Mouse (Mus musculus) stomach, postnatal 0 days (tissue): ENCODE results near the gene Sorcs3. TPM values are rescaled to one million over a fixed set of nuclear protein-coding genes. Genes with fewer than 3 reads are reported as not detected.

Experiments used
- ATAC-seq: fragments of 200-750 bp; cut with Nextera tagmentation; 2 replicates; pipeline ENCODE4 v1.8.0; 2017; ENCODE audit not compliant: low FRiP score, low TSS enrichment
- DNase-seq: peaks from one replicate; pipeline ENCODE4 v3.0.0-alpha.2; 2016; ENCODE audit warnings: low spot score
- H3K27ac ChIP-seq: fragments of 300-500 bp; sonication (generic); replicated peaks from 2 replicates; pipeline ENCODE4 v1.5.1; 2014; ENCODE audit warnings: mild to moderate bottlenecking, control low read depth
- H3K27me3 ChIP-seq: fragments of 300-500 bp; sonication (generic); 2 replicates; pipeline ENCODE4 v1.6.1; 2014; ENCODE audit warnings: low read length; ENCODE audit not compliant: control insufficient read depth, insufficient read depth
- H3K36me3 ChIP-seq: fragments of 300-500 bp; sonication (generic); 2 replicates; pipeline ENCODE4 v1.6.1; 2014; ENCODE audit warnings: low read length, mixed read lengths; ENCODE audit not compliant: control insufficient read depth, insufficient read depth
- H3K4me1 ChIP-seq: fragments of 300-500 bp; sonication (generic); replicated peaks from 2 replicates; pipeline ENCODE4 v1.6.1; 2014; ENCODE audit warnings: antibody characterized with exemption; ENCODE audit not compliant: control insufficient read depth, insufficient read depth
- H3K4me2 ChIP-seq: fragments of 300-500 bp; sonication (generic); replicated peaks from 2 replicates; pipeline ENCODE4 v1.6.1; 2014; ENCODE audit warnings: low read depth, mild to moderate bottlenecking, control low read depth, moderate library complexity
- H3K4me3 ChIP-seq: fragments of 300-500 bp; sonication (generic); 2 replicates; pipeline ENCODE4 v1.5.1; 2014; ENCODE audit warnings: low read depth, low read length, control low read depth
- H3K9ac ChIP-seq: fragments of 300-500 bp; sonication (generic); 2 replicates; pipeline ENCODE4 v1.6.1; 2014; ENCODE audit warnings: mild to moderate bottlenecking, low read length, control low read depth, mixed read lengths
- H3K9me3 ChIP-seq: fragments of 300-500 bp; sonication (generic); 2 replicates; pipeline ENCODE4 v1.6.1; 2016; ENCODE audit warnings: low read length; ENCODE audit not compliant: control insufficient read depth
- CTCF ChIP-seq: IDR thresholded peaks from 2 replicates; pipeline ENCODE4 v1.5.1; 2016; ENCODE audit warnings: antibody characterized with exemption, low read depth, mild to moderate bottlenecking, moderate library complexity
- EP300 ChIP-seq: optimal IDR thresholded peaks from 2 replicates; pipeline ENCODE3; 2016; ENCODE audit warnings: antibody characterized with exemption
- WGBS: fragments of 180-500 bp; shearing (Covaris S2); extraction: QIAGEN DNeasy Blood & Tissue Kit; methylation state at CpG from one replicate; pipeline ENCODE4 v1.1.7; 2014; 5-methylcytosine and 5-hydroxymethylcytosine counted together
- polyA plus RNA-seq: library from polyadenylated mRNA; unstranded; fragments of >200 nt; fragmentation: Nextera tagmentation; extraction: Ambion mirVana; gene quantifications from 2 replicates; pipeline ENCODE4 v1.2.1, GENCODE M21; 2015

Gene Sorcs3
- polyA plus RNA-seq, 1 experiment from 2014 or later: 0.28 TPM

- no peak overlapping the region for H3K27ac ChIP-seq
- H3K9me3 ChIP-seq: no peaks in the 10 kb centered on the region
- H3K36me3 ChIP-seq: no peaks in the 10 kb centered on the region
- no peak for TF ChIP-seq EP300
- TF ChIP-seq CTCF: no peak
- no peaks in the 10 kb centered on the region for H3K27me3 ChIP-seq
- H3K4me2 ChIP-seq: no peak overlapping the region
- H3K9ac ChIP-seq: no peak overlapping the region
- H3K4me3 ChIP-seq: no peak overlapping the region
- ATAC-seq (no peak), DNase-seq (no peak)
- H3K4me1 ChIP-seq: no peaks in the 10 kb centered on the region
- 89% methylated on average over 1 of the region's 1 CpGs for WGBS
These were observed 232.6 kb downstream of the Sorcs3 start for GRCm38 (mm10) chr19:48438450-48438849.

DNA sequence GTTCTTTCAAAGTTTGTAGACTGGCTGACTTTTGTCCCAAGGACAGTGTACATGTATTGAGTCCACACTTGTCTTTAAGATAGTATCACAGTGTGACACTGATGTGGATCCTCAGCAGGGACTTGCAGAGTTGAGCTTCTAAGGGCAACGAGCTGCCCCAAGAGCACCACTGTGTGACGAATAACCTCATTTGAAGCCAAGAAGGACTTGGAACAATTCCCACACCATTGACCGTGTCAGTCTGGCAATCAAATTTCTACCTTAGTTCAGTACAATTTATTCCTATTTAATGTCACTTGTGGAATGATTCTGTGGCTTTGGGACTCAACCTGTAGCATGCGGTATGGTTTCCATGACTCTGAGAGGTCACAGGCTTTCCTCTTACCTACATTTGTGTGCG, 255.3 kb downstream of the Sorcs3 start:
- 90% methylated on average over 5 of the region's 5 CpGs for WGBS
- no peaks in the 10 kb centered on the region for H3K4me1 ChIP-seq
- no peaks in the 10 kb centered on the region for H3K36me3 ChIP-seq
- H3K9ac ChIP-seq: no peak overlapping the region
- no peak overlapping the region for H3K4me2 ChIP-seq
- no peak overlapping the region for H3K4me3 ChIP-seq
- H3K27me3 ChIP-seq: no peaks in the 10 kb centered on the region
- DNase-seq (no peak), ATAC-seq (no peak)
- H3K27ac ChIP-seq: no peak overlapping the region
- TF ChIP-seq EP300 (no peak), CTCF (no peak)
- no peaks in the 10 kb centered on the region for H3K9me3 ChIP-seq

GRCm38 (mm10) chr19:48462426-48462825, 256.6 kb downstream of the Sorcs3 start:
- TF ChIP-seq CTCF (no peak), EP300 (no peak)
- no peak overlapping the region for H3K4me3 ChIP-seq
- ATAC-seq (no peak), DNase-seq (no peak)
- no peaks in the 10 kb centered on the region for H3K27me3 ChIP-seq
- H3K9me3 ChIP-seq: no peaks in the 10 kb centered on the region
- H3K27ac ChIP-seq: no peak overlapping the region
- no peak overlapping the region for H3K4me2 ChIP-seq
- H3K4me1 ChIP-seq: no peaks in the 10 kb centered on the region
- H3K9ac ChIP-seq: no peak overlapping the region
- no peaks in the 10 kb centered on the region for H3K36me3 ChIP-seq
- WGBS: 69% methylated on average over 3 of the region's 3 CpGs

GRCm38 (mm10) chr19:48463494-48463893, 257.7 kb downstream of the Sorcs3 start:
- ATAC-seq: no peak
- H3K9ac ChIP-seq: no peak overlapping the region
- 63% methylated on average over 3 of the region's 3 CpGs for WGBS
- no peaks in the 10 kb centered on the region for H3K36me3 ChIP-seq
- no peak for DNase-seq
- no peak overlapping the region for H3K4me3 ChIP-seq
- no peak overlapping the region for H3K4me2 ChIP-seq
- no peak for TF ChIP-seq CTCF
- no peak for TF ChIP-seq EP300
- no peak overlapping the region for H3K27ac ChIP-seq
- H3K27me3 ChIP-seq: no peaks in the 10 kb centered on the region
- H3K9me3 ChIP-seq: no peaks in the 10 kb centered on the region
- no peaks in the 10 kb centered on the region for H3K4me1 ChIP-seq

DNA sequence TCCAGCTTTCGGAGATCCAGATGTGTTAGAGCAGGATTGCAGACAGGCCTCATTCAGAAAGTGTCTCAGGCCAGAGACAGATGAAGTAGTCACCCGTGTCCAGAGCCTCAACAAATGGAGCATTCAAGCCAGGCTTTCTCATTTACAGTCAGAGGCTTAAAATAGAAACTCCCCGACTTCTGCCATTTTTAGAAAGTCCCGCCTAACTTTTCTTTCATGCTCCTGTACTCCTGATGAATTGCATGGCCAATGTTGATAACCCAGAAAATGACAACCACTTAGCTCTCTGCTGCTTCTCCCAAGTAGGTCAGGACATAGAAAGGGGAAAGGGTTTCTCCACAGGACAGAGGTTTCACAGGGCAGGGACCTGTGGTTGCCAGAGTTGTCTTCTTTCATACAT, 261.6 kb downstream of the Sorcs3 start:
- DNase-seq (no peak), ATAC-seq (no peak)
- no peaks in the 10 kb centered on the region for H3K36me3 ChIP-seq
- H3K4me3 ChIP-seq: no peak overlapping the region
- TF ChIP-seq CTCF: no peak
- no peak for TF ChIP-seq EP300
- H3K9me3 ChIP-seq: no peaks in the 10 kb centered on the region
- no peak overlapping the region for H3K9ac ChIP-seq
- no peak overlapping the region for H3K4me2 ChIP-seq
- no peaks in the 10 kb centered on the region for H3K4me1 ChIP-seq
- H3K27ac ChIP-seq: no peak overlapping the region
- WGBS: 76% methylated on average over 4 of the region's 4 CpGs
- H3K27me3 ChIP-seq: no peaks in the 10 kb centered on the region

DNA sequence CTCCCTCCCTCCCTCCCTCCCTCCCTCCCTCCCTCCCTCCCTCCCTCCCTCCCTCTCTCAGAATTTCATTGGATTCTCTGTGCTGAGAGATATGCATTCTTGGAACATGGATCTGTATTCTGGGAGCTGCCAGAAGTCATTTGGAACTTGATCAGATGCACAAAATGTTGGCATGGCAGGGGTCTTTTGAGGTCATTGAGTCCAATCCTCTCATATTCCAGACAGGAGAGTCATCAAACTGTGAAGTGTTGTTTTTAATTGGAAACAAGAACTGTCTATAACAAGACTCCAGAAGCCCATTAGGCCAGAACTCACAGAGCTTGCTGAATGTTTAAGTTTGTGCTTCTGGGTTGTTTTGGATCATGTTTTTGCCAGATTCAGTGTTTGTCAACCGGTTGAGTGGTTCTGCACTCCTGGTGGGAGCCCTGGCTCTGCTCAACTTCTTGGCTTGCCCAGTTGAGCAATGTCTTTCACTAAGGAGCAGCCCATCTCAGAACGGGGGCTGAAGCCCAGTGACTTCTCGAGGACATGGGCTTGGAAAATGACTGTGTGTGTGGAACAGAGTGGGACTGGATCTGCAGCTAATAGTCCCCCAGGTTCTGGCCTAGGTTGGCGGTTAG, 264.1 kb downstream of the Sorcs3 start:
- Histone ChIP-seq H3K36me3 (no peaks in the 10 kb centered on the region), H3K27ac (no peak overlapping the region), H3K9ac (no peak overlapping the region), H3K27me3 (no peaks in the 10 kb centered on the region), H3K9me3 (no peaks in the 10 kb centered on the region), H3K4me1 (no peaks in the 10 kb centered on the region), H3K4me3 (no peak overlapping the region), H3K4me2 (no peak overlapping the region)
- TF ChIP-seq EP300 (no peak), CTCF (no peak)
- no peak for DNase-seq
- 89% methylated on average over 4 of the region's 4 CpGs for WGBS
- no peak for ATAC-seq
